Mouse (Mus musculus) bone marrow, adult 2 months (tissue): ENCODE data around the gene Rpl3l. TPM values are rescaled to one million over a fixed set of nuclear protein-coding genes. Genes with fewer than 3 reads are reported as not detected.

Source experiments
- H3K27ac ChIP-seq: fragments of 200-500 bp; 2 replicates; pipeline ENCODE4 v1.5.1; 2012; ENCODE audit warnings: low read depth, mild to moderate bottlenecking, control low read depth, inconsistent platforms, low read length; ENCODE audit not compliant: control insufficient read depth, poor library complexity, insufficient read depth
- H3K4me1 ChIP-seq: fragments of 200-500 bp; 2 replicates; pipeline ENCODE4 v1.6.1; 2011; ENCODE audit warnings: low read length; ENCODE audit not compliant: control insufficient read depth, insufficient read depth
- H3K4me3 ChIP-seq: fragments of 200-500 bp; replicated peaks from 2 replicates; pipeline ENCODE3; 2011; ENCODE audit warnings: mild to moderate bottlenecking, low read depth, low read length, control low read depth; ENCODE audit not compliant: control insufficient read depth
- CTCF ChIP-seq: fragments of 200-500 bp; IDR thresholded peaks from 2 replicates; pipeline ENCODE4 v1.5.1; 2011; ENCODE audit warnings: low read length, control low read depth; ENCODE audit not compliant: control insufficient read depth, insufficient read depth
- POLR2A ChIP-seq: fragments of 200-500 bp; IDR thresholded peaks from 2 replicates; pipeline ENCODE4 v1.6.1; 2011; ENCODE audit warnings: low read depth, mild to moderate bottlenecking, control low read depth, low read length, borderline replicate concordance; ENCODE audit not compliant: control insufficient read depth
- WGBS: fragments of 180-500 bp; shearing (Covaris S2); methylation state at CpG from one replicate; pipeline ENCODE4 v1.1.7; 2018; 5-methylcytosine and 5-hydroxymethylcytosine counted together
- polyA plus RNA-seq: library from polyadenylated mRNA; stranded (reverse); fragments of >200 nt; gene quantifications from 2 replicates; pipeline ENCODE4 v1.2.4, GENCODE M21; 2011; ENCODE audit warnings: low replicate concordance; ENCODE audit not compliant: missing spikeins, insufficient read depth, insufficient read length

Gene Rpl3l
- polyA plus RNA-seq, 1 experiment = 2.5 TPM

GRCm38 (mm10) chr17:24766266-24766875 lies 38.8 kb downstream of the Rpl3l start:
- whole genome bisulfite sequencing = 43% methylated on average over 12 of the region's 12 CpGs
- H3K4me1 ChIP-seq = no peaks in the 10 kb centered on the region
- TF ChIP-seq CTCF (no peak), POLR2A (no peak)
- no peak overlapping the region for H3K27ac ChIP-seq
- H3K4me3 ChIP-seq = no peak overlapping the region

- TF ChIP-seq CTCF (no peak), POLR2A (no peak)
- H3K4me3 ChIP-seq = no peak overlapping the region
- no peaks in the 10 kb centered on the region for H3K4me1 ChIP-seq
- no peak overlapping the region for H3K27ac ChIP-seq
- 46% methylated on average over 3 of the region's 3 CpGs for whole genome bisulfite sequencing
Observed at GRCm38 (mm10) chr17:24769146-24769545, 41.5 kb downstream of the Rpl3l start.

GRCm38 (mm10) chr17:24773241-24773640 lies 45.6 kb downstream of the Rpl3l start:
- H3K4me3 ChIP-seq = no peak overlapping the region
- no peak for TF ChIP-seq CTCF
- TF ChIP-seq POLR2A = no peak
- no peak overlapping the region for H3K27ac ChIP-seq
- H3K4me1 ChIP-seq = no peaks in the 10 kb centered on the region
- WGBS = 82% methylated on average over 5 of the region's 5 CpGs

- Histone ChIP-seq H3K27ac (no peak overlapping the region), H3K4me1 (peaks cover 1% of the 10 kb centered on the region; the same call in 1 of the 2 replicates), H3K4me3 (no peak overlapping the region)
- no peak for TF ChIP-seq POLR2A
- no peak for TF ChIP-seq CTCF
- 79% methylated on average over 8 of the region's 8 CpGs for WGBS
Observed at GRCm38 (mm10) chr17:24775173-24775572, 47.6 kb downstream of the Rpl3l start.

- peaks cover 1% of the 10 kb centered on the region; the same call in 1 of the 2 replicates for H3K4me1 ChIP-seq
- TF ChIP-seq CTCF (no peak), POLR2A (no peak)
- 89% methylated on average over 2 of the region's 2 CpGs for WGBS
- H3K4me3 ChIP-seq = no peak overlapping the region
- H3K27ac ChIP-seq = no peak overlapping the region
Observed at GRCm38 (mm10) chr17:24777073-24777472, 49.5 kb downstream of the Rpl3l start.

- 0 out of 2 replicates have a peak overlapping the region, but pooled peaks have one; percentile 1 for H3K27ac ChIP-seq
- WGBS = 15% methylated on average over 2 of the region's 2 CpGs
Observed at GRCm38 (mm10) chr17:24780821-24781220, 53.2 kb downstream of the Rpl3l start.

More at GRCm38 (mm10) chr17:24780821-24781220, 53.2 kb downstream of the Rpl3l start:
- TF ChIP-seq POLR2A = no peak
- no peak for TF ChIP-seq CTCF
- Histone ChIP-seq H3K4me1 (peaks cover 1% of the 10 kb centered on the region; the same call in 1 of the 2 replicates), H3K4me3 (no peak overlapping the region)

Other genes starting within 250 kb of the Rpl3l start
- 9.8 and 22.9 TPM in 2 replicates for gene Mlst8, start 248.7 kb upstream of the Rpl3l start, polyA plus RNA-seq
- not detected in 2 replicates for gene Caskin1, start 239.2 kb upstream of the Rpl3l start, polyA plus RNA-seq
- 79.2 and 108 TPM in 2 replicates for gene Traf7, start 199.9 kb upstream of the Rpl3l start, polyA plus RNA-seq
- not detected in 2 replicates for gene Rab26, start 193.6 kb upstream of the Rpl3l start, polyA plus RNA-seq
- 10.4 and 17.9 TPM in 2 replicates for gene Pkd1, start 178.0 kb upstream of the Rpl3l start, polyA plus RNA-seq
- 38.1 and 92.1 TPM in 2 replicates for gene Tsc2, start 95.2 kb upstream of the Rpl3l start, polyA plus RNA-seq
- gene Nthl1, start 95.1 kb upstream of the Rpl3l start, polyA plus RNA-seq = 4.6 and 6.5 TPM in 2 replicates
- gene Slc9a3r2, start 77.5 kb upstream of the Rpl3l start, polyA plus RNA-seq = 5.2 and 5.9 TPM in 2 replicates
- gene Npw, start 69.4 kb upstream of the Rpl3l start, polyA plus RNA-seq = not detected in 2 replicates
- gene Zfp598, start 58.1 kb upstream of the Rpl3l start, polyA plus RNA-seq = 19.6 and 29.3 TPM in 2 replicates
- gene Syngr3, start 37.9 kb upstream of the Rpl3l start, polyA plus RNA-seq = not detected in 2 replicates
- gene Gfer, start 31.7 kb upstream of the Rpl3l start, polyA plus RNA-seq = 19.3 and 42.9 TPM in 2 replicates
- gene Noxo1, start 31.6 kb upstream of the Rpl3l start, polyA plus RNA-seq = 2.1 and 2.5 TPM in 2 replicates
- gene Tbl3, start 20.2 kb upstream of the Rpl3l start, polyA plus RNA-seq = 19.4 and 28.1 TPM in 2 replicates
- gene Rnf151, start 9.8 kb upstream of the Rpl3l start, polyA plus RNA-seq = not detected in 2 replicates
- gene Rps2, start 9.7 kb upstream of the Rpl3l start, polyA plus RNA-seq = 828 and 1,146 TPM in 2 replicates
- gene Ndufb10, start 3.3 kb upstream of the Rpl3l start, polyA plus RNA-seq = 150 and 172 TPM in 2 replicates
- gene Msrb1, start 8.8 kb downstream of the Rpl3l start, polyA plus RNA-seq = 106 and 309 TPM in 2 replicates
- gene Hs3st6, start 25.2 kb downstream of the Rpl3l start, polyA plus RNA-seq = 2.2 TPM in 1 of 2 replicates, not detected in the other
- gene Meiob, start 76.5 kb downstream of the Rpl3l start, polyA plus RNA-seq = 0.77 TPM in 1 of 2 replicates, not detected in the other
- 92.4 and 146 TPM in 2 replicates for gene Hagh, start 112.3 kb downstream of the Rpl3l start, polyA plus RNA-seq
- 51.5 and 67.1 TPM in 2 replicates for gene Fahd1, start 122.5 kb downstream of the Rpl3l start, polyA plus RNA-seq
- not detected in 2 replicates for gene Igfals, start 138.2 kb downstream of the Rpl3l start, polyA plus RNA-seq
- 34.2 and 45.6 TPM in 2 replicates for gene Nubp2, start 158.5 kb downstream of the Rpl3l start, polyA plus RNA-seq
- gene Spsb3, start 158.8 kb downstream of the Rpl3l start, polyA plus RNA-seq = 37.8 and 47.2 TPM in 2 replicates
- gene Eme2, start 167.3 kb downstream of the Rpl3l start, polyA plus RNA-seq = 8.2 and 35.6 TPM in 2 replicates
- 23.4 and 43.9 TPM in 2 replicates for gene Mrps34, start 167.3 kb downstream of the Rpl3l start, polyA plus RNA-seq
- 51.7 and 64.3 TPM in 2 replicates for gene Nme3, start 168.7 kb downstream of the Rpl3l start, polyA plus RNA-seq
- gene Mapk8ip3, start 209.2 kb downstream of the Rpl3l start, polyA plus RNA-seq = 51.0 and 96.3 TPM in 2 replicates
- 12.2 and 31.5 TPM in 2 replicates for gene Jpt2, start 232.9 kb downstream of the Rpl3l start, polyA plus RNA-seq